ENCODE assay signal across 35 mouse cellular contexts in genomic region chr10:20402941-20403340, GRCm38 (mm10). TPM values are rescaled to one million over a fixed set of nuclear protein-coding genes. Genes with fewer than 3 reads are reported as not detected.
"Had no signal": no experiment of that assay in that cellular context is flagged by ENCODE, and none has a peak within 500 bp of the region (broad histone marks: within the 10 kb centered on the region; RNA-seq: fewer than 3 reads in every experiment).

No protein-coding gene starts in this region.

- H3K4me2 ChIP-seq: heart, embryonic 11.5 days; heart, embryonic 12.5 days; heart, embryonic 13.5 days; heart, embryonic 15.5 days; hindbrain, embryonic 12.5 days; hindbrain, embryonic 13.5 days; hindbrain, embryonic 14.5 days; hindbrain, embryonic 15.5 days; intestine, embryonic 15.5 days; kidney, embryonic 15.5 days had no signal

- DNase-seq: heart, postnatal 10 days; heart, postnatal 14 days; heart, postnatal 36 days; heart, postnatal 4 days; kidney, adult 11 months; kidney, adult 18-20 months; kidney, adult 2 months; kidney, adult 8-10 months; kidney, adult 9 months; kidney, postnatal 10 days; kidney, postnatal 14 days; kidney, postnatal 25 days; kidney, postnatal 36 days; kidney, postnatal 4 days; layer of hippocampus, adult 9-11 months; layer of hippocampus, postnatal 36 days had no signal

- H3K4me3 ChIP-seq: heart, embryonic 10.5 days; heart, embryonic 12.5 days; heart, embryonic 13.5 days; heart, embryonic 15.5 days; hindbrain, embryonic 10.5 days; hindbrain, embryonic 12.5 days; hindbrain, embryonic 13.5 days; hindbrain, embryonic 15.5 days; intestine, embryonic 15.5 days; kidney, embryonic 15.5 days; layer of hippocampus, adult 2 months had no signal

- H3K9me3 ChIP-seq: heart, embryonic 10.5 days; heart, embryonic 12.5 days; heart, embryonic 13.5 days; heart, embryonic 15.5 days; hindbrain, embryonic 10.5 days; hindbrain, embryonic 12.5 days; hindbrain, embryonic 13.5 days; hindbrain, embryonic 15.5 days; intestine, embryonic 15.5 days; kidney, embryonic 15.5 days had no signal

- H3K36me3 ChIP-seq: heart, embryonic 15.5 days; hindbrain, embryonic 10.5 days; hindbrain, embryonic 12.5 days; hindbrain, embryonic 13.5 days; hindbrain, embryonic 15.5 days; intestine, embryonic 15.5 days; kidney, embryonic 15.5 days had no signal

- ATAC-seq: hindbrain, embryonic 16.5 days; hindbrain, postnatal 0 days; inflammation-experienced regulatory T-cells, adult 6 months; intestine, embryonic 15.5 days; intestine, embryonic 16.5 days; intestine, postnatal 0 days had no signal

- H3K9ac ChIP-seq: heart, embryonic 12.5 days; heart, embryonic 13.5 days; heart, embryonic 15.5 days; hindbrain, embryonic 12.5 days; hindbrain, embryonic 13.5 days; hindbrain, embryonic 14.5 days; hindbrain, embryonic 15.5 days; intestine, embryonic 15.5 days; kidney, embryonic 15.5 days had no signal

- H3K27ac ChIP-seq: heart, embryonic 10.5 days; heart, embryonic 13.5 days; heart, embryonic 15.5 days; hindbrain, embryonic 10.5 days; hindbrain, embryonic 12.5 days; hindbrain, embryonic 13.5 days; hindbrain, embryonic 14.5 days; hindbrain, embryonic 15.5 days; hindbrain, postnatal 0 days; intestine, embryonic 15.5 days; kidney, embryonic 15.5 days; kidney, postnatal 0 days; layer of hippocampus, adult 2 months had no signal

- H3K27me3 ChIP-seq: heart, embryonic 12.5 days; heart, embryonic 13.5 days; heart, embryonic 15.5 days; hindbrain, embryonic 12.5 days; hindbrain, embryonic 13.5 days; hindbrain, embryonic 15.5 days; intestine, embryonic 15.5 days; kidney, embryonic 15.5 days had no signal

- H3K4me1 ChIP-seq: hindbrain, embryonic 10.5 days; hindbrain, embryonic 12.5 days; hindbrain, embryonic 13.5 days; hindbrain, embryonic 15.5 days had no signal

RNA-seq across cellular contexts. Expression of gene Mtfr2, which starts 55.4 kb away (rescaled TPM):
- total RNA-seq: hindbrain, postnatal 0 days had no signal
